Mouse (Mus musculus): Measurements from ENCODE around the gene Gdap2. TPM values are rescaled to one million over a fixed set of nuclear protein-coding genes. Genes with fewer than 3 reads are reported as not detected.
A peak's percentile ranks its signal among the peaks of the same experiment; 100 is the strongest.

Gene Gdap2
- polyA plus RNA-seq (2014; fragmentation: Nextera tagmentation; extraction: Ambion mirVana), result 33.9 and 35.2 TPM in 2 replicates

DNA sequence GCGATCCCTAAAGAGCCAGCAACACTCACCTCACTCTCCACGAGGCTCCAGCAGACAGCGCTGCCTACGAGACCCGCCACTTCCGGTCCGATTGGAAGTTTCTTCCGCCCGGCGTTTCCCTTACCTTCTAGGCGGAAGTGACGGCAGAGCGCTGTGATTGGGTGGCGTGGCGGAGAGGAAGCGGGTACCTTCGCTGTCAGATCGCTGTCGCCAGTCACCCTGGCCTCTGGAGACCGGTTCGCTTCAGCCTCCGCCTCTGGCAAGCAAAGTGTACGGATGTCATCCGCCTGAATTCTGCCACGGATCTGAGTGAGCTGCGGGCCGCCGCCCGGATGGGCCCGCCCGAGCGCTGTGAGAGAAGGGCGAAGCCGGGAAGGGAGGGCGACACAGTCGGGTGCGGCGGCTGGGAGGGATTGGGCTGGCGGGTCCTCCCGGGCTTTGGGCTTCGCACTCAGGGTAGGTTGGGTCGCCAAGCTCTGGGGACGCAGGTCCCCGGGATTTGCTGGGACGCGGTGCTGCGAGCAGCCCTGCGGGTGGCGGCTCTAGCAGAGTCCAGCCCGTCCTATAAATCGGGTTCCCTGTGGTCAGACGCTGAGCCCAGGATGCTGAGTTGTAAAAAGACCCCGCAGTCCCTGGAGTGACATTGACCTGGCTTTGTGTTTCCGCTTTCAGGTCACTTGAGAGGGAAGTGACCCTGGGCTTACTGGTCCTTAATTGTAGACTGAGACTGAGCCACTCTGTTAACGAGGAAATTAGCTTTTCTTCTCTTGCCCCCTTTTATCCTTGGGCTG, at the start of gene Gdap2, which contains the start of gene Wdr3:
Gene Gdap2 (plus strand): TSS at position 67 of the 791 bp plus-strand sequence.
Gene Wdr3 (minus strand): TSS at position 93 of the 791 bp plus-strand sequence.
- DNase-seq (ENCODE audit: low spot score), result peak; percentile 98
- Histone ChIP-seq H3K4me1 (ENCODE audit: control insufficient read depth, insufficient read depth, low read length) (no peaks in the 10 kb centered on the region), H3K9me3 (replicated peaks; ENCODE audit: control insufficient read depth, low read length) (no peaks in the 10 kb centered on the region), H3K9ac (replicated peaks; ENCODE audit: low read length) (peak within 1 kb of the TSS; percentile 79), H3K4me2 (ENCODE audit: low read depth, low read length) (peak within 1 kb of the TSS; percentile 83), H3K27me3 (ENCODE audit: control insufficient read depth, insufficient read depth, low read length) (no peaks in the 10 kb centered on the region), H3K4me3 (ENCODE audit: low read depth, low read length) (peak within 1 kb of the TSS; percentile 87), H3K36me3 (replicated peaks; ENCODE audit: control insufficient read depth, insufficient read depth, low read depth, low read length) (0 out of 2 replicates have a peak, but pooled peaks cover 3% of the 10 kb centered on the region), H3K27ac (replicated peaks; ENCODE audit: low read depth, low read length) (no peak within 1 kb of the TSS)
- under 1% methylated on average over 55 of the region's 55 CpGs for WGBS
- peak; percentile 98 for ATAC-seq (replicated peaks; ENCODE audit: insufficient number of reproducible peaks, low FRiP score, low TSS enrichment, low read depth)

DNA sequence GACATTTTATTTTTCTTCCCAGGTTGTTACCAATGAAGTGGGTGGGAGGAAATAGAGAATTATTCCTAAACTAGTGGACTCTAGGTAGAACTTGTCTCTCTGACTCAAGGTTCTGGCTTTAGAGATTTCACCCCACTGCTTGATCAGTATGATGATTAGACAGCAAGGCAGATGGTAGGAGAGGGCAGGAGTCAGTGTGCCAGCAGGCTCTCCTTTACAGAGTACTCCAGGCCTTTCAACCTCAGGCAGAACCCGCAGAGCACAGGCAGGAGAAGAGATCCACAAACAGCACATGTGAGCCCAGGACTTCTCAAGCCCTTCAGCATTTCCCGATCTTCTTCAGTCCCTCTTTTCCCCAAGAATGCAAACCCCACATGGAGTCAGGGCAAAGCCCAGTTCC, 43.5 kb upstream of the Gdap2 start:
- Histone ChIP-seq H3K4me3 (ENCODE audit: low read depth, low read length) (no peak overlapping the region), H3K9ac (replicated peaks; ENCODE audit: low read length) (no peak overlapping the region), H3K9me3 (replicated peaks; ENCODE audit: control insufficient read depth, low read length) (no peaks in the 10 kb centered on the region), H3K4me2 (ENCODE audit: low read depth, low read length) (no peak overlapping the region), H3K4me1 (ENCODE audit: control insufficient read depth, insufficient read depth, low read length) (no peaks in the 10 kb centered on the region), H3K27ac (replicated peaks; ENCODE audit: low read depth, low read length) (no peak overlapping the region), H3K27me3 (ENCODE audit: control insufficient read depth, insufficient read depth, low read length) (no peaks in the 10 kb centered on the region), H3K36me3 (replicated peaks; ENCODE audit: control insufficient read depth, insufficient read depth, low read depth, low read length) (no peaks in the 10 kb centered on the region)
- 74% methylated on average over 2 of the region's 2 CpGs for WGBS
- DNase-seq (ENCODE audit: low spot score) (no peak), ATAC-seq (replicated peaks; ENCODE audit: insufficient number of reproducible peaks, low FRiP score, low TSS enrichment, low read depth) (no peak)

DNA sequence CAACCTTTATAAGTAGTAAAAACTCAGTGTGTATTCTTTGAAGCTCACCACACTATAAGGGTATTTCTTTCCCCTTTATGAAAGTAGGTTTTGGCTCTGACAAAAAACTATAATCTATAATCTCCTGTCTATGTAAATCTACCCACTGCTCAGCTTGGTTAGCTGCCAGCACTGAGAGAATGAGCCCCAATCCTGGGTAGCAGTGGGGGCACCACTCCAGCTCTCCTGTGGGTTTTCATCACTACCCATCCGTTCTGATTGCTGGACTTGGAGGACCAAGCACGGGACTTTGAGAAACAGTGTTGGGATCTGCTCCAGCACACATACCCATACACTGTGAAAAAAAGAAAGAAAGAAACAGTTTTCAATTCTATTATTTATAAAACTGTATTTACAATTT, 40.2 kb upstream of the Gdap2 start:
- ATAC-seq (replicated peaks; ENCODE audit: insufficient number of reproducible peaks, low FRiP score, low TSS enrichment, low read depth), result no peak
- 80% methylated on average over 2 of the region's 2 CpGs for WGBS
- no peaks in the 10 kb centered on the region for H3K27me3 ChIP-seq (ENCODE audit: control insufficient read depth, insufficient read depth, low read length)

DNA sequence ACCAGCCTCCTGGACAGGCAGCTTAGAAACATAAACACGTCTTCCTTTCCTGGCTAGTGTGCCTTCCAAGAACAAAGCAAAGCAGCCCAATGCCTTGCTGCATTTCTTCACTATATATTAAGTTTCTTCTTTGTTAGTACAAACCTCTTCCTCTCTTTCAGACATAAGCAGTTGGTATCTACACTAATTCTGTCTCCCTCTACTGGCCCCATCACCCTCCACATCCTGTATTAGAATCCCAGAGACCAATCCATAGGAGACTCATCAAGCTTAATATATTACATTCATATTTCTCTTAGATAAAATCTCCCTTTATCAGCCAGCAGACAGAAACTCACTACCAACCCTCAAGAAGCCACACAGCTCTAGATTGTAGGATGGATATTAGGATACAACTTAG, 39.7 kb upstream of the Gdap2 start:
- no peaks in the 10 kb centered on the region for H3K36me3 ChIP-seq (replicated peaks; ENCODE audit: control insufficient read depth, insufficient read depth, low read depth, low read length)
- H3K9me3 ChIP-seq (replicated peaks; ENCODE audit: control insufficient read depth, low read length), result no peaks in the 10 kb centered on the region
- ATAC-seq (replicated peaks; ENCODE audit: insufficient number of reproducible peaks, low FRiP score, low TSS enrichment, low read depth) (no peak), DNase-seq (ENCODE audit: low spot score) (no peak)
- H3K9ac ChIP-seq (replicated peaks; ENCODE audit: low read length), result no peak overlapping the region
- no peak overlapping the region for H3K4me3 ChIP-seq (ENCODE audit: low read depth, low read length)
- H3K27ac ChIP-seq (replicated peaks; ENCODE audit: low read depth, low read length), result no peak overlapping the region
- H3K4me2 ChIP-seq (ENCODE audit: low read depth, low read length), result no peak overlapping the region
- H3K27me3 ChIP-seq (ENCODE audit: control insufficient read depth, insufficient read depth, low read length), result no peaks in the 10 kb centered on the region
- H3K4me1 ChIP-seq (ENCODE audit: control insufficient read depth, insufficient read depth, low read length), result no peaks in the 10 kb centered on the region
- WGBS, result 81% methylated on average over 1 of the region's 1 CpGs

More for the DNA sequence above, 40.2 kb upstream of the Gdap2 start:
- Histone ChIP-seq H3K4me2 (ENCODE audit: low read depth, low read length) (no peak overlapping the region), H3K36me3 (replicated peaks; ENCODE audit: control insufficient read depth, insufficient read depth, low read depth, low read length) (no peaks in the 10 kb centered on the region), H3K27ac (replicated peaks; ENCODE audit: low read depth, low read length) (no peak overlapping the region), H3K4me1 (ENCODE audit: control insufficient read depth, insufficient read depth, low read length) (no peaks in the 10 kb centered on the region), H3K9me3 (replicated peaks; ENCODE audit: control insufficient read depth, low read length) (no peaks in the 10 kb centered on the region), H3K4me3 (ENCODE audit: low read depth, low read length) (no peak overlapping the region), H3K9ac (replicated peaks; ENCODE audit: low read length) (no peak overlapping the region)
- DNase-seq (ENCODE audit: low spot score), result no peak

DNA sequence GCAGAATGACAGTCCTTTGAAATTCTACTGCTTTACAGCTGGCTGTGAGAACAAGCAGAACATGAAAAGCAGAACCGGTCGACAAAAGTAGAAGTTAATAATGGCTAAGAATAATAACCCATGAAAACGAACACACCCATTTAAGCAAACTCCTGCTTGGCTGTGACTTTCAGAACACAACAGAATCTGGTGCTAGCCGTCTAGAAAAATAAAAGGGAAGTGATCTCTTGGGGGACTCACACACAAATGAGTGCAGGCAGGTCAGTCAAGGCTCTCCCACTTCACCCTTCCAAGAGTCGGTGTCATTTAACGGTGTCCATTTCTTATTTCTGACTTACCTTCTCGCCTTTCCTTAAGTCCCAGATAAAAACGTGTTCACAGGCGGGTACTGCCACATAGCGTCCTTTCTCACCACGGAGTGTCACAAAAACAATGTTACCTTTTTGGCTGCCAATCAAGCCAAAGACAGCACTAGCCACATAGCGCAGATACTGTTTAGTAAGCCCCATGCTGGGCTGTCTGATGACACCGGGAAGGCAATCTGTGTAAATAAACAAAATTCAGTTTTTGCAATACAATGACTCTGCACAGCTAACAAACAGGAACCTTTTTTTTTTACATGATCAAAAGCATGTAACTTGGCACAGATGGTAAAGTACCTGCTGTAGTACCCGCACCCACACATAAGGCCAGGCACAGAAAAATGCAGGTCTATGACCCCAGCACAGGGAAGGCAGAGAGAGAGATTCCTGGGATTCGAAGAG, 1.3 kb upstream of the Gdap2 start:
- Histone ChIP-seq H3K36me3 (replicated peaks; ENCODE audit: control insufficient read depth, insufficient read depth, low read depth, low read length) (0 out of 2 replicates have a peak, but pooled peaks cover 3% of the 10 kb centered on the region), H3K4me1 (ENCODE audit: control insufficient read depth, insufficient read depth, low read length) (no peaks in the 10 kb centered on the region), H3K9ac (replicated peaks; ENCODE audit: low read length) (peak overlapping the region; percentile 77; the same call in 1 of the 2 replicates), H3K27me3 (ENCODE audit: control insufficient read depth, insufficient read depth, low read length) (no peaks in the 10 kb centered on the region), H3K4me2 (ENCODE audit: low read depth, low read length) (peak overlapping the region; percentile 61; the same call in 1 of the 2 replicates), H3K9me3 (replicated peaks; ENCODE audit: control insufficient read depth, low read length) (no peaks in the 10 kb centered on the region), H3K4me3 (ENCODE audit: low read depth, low read length) (no peak overlapping the region; the same call in 1 of the 2 replicates), H3K27ac (replicated peaks; ENCODE audit: low read depth, low read length) (no peak overlapping the region)
- 88% methylated on average over 15 of the region's 15 CpGs for WGBS
- DNase-seq (ENCODE audit: low spot score) (no peak), ATAC-seq (replicated peaks; ENCODE audit: insufficient number of reproducible peaks, low FRiP score, low TSS enrichment, low read depth) (no peak)

DNA sequence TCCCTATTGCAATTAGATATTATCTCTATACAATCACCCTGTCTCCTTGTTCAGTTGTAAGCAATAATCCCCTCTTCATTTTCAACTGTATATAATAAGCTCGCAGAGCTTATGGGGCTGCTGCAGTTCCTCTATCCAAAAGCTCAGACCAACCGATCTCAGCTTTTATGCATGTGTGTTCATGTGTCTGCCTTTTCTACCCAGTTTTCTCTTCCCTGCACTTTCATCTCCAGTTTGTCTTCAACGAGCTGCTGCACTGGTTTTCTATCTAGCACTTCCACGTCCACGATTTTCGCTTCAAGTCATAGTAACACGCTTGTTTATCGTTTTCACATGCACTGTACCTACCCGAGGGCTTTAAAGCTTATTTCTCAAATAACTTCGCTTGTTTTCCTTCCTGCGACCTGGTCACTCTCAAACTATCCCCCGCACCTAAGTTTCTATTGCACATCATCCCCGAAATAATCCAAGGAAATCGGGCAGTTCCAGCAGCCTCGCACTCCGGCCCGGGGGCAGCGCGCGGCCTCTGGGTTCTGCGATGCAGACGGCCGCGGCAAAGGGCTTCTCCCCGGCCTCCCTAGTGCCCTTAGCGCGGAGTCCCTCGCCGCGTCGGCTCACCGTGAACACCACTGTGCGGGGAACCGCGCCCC, 391 bp upstream of the Gdap2 start:
- Histone ChIP-seq H3K4me1 (ENCODE audit: control insufficient read depth, insufficient read depth, low read length) (no peaks in the 10 kb centered on the region), H3K27me3 (ENCODE audit: control insufficient read depth, insufficient read depth, low read length) (no peaks in the 10 kb centered on the region), H3K36me3 (replicated peaks; ENCODE audit: control insufficient read depth, insufficient read depth, low read depth, low read length) (0 out of 2 replicates have a peak, but pooled peaks cover 3% of the 10 kb centered on the region), H3K27ac (replicated peaks; ENCODE audit: low read depth, low read length) (no peak overlapping the region), H3K4me3 (ENCODE audit: low read depth, low read length) (peak overlapping the region; percentile 87), H3K4me2 (ENCODE audit: low read depth, low read length) (peak overlapping the region; percentile 61), H3K9me3 (replicated peaks; ENCODE audit: control insufficient read depth, low read length) (no peaks in the 10 kb centered on the region), H3K9ac (replicated peaks; ENCODE audit: low read length) (peak overlapping the region; percentile 77)
- ATAC-seq (replicated peaks; ENCODE audit: insufficient number of reproducible peaks, low FRiP score, low TSS enrichment, low read depth) (0 out of 2 replicates have a peak, but pooled peaks have one; percentile 2), DNase-seq (ENCODE audit: low spot score) (no peak)
- under 1% methylated on average over 35 of the region's 35 CpGs for WGBS

DNA sequence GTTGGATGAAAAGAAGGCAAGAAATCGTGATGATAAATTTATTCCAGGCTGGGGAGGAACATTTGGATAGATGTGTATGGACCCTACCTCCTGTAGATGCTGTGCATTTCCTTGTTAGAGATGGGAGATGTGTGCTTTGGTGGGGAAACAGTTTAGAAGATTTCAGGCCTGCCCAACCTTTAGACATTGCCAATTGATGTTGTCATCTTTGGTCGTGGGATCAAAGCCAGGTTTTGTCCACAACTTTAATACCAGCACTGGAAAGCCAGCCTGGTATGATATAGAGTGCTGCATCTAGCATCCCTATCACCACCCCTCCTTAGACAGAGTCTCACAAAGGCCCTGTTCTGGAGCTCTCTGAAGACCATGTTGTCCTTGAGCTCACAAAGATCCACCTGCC, 1.4 kb downstream of the Gdap2 start:
- no peak overlapping the region for H3K27ac ChIP-seq (replicated peaks; ENCODE audit: low read depth, low read length)
- H3K27me3 ChIP-seq (ENCODE audit: control insufficient read depth, insufficient read depth, low read length), result no peaks in the 10 kb centered on the region
- H3K4me2 ChIP-seq (ENCODE audit: low read depth, low read length), result no peak overlapping the region
- DNase-seq (ENCODE audit: low spot score), result no peak
- 0 out of 2 replicates have a peak, but pooled peaks cover 3% of the 10 kb centered on the region for H3K36me3 ChIP-seq (replicated peaks; ENCODE audit: control insufficient read depth, insufficient read depth, low read depth, low read length)
- 85% methylated on average over 2 of the region's 2 CpGs for WGBS
- H3K9ac ChIP-seq (replicated peaks; ENCODE audit: low read length), result no peak overlapping the region
- no peaks in the 10 kb centered on the region for H3K9me3 ChIP-seq (replicated peaks; ENCODE audit: control insufficient read depth, low read length)
- no peaks in the 10 kb centered on the region for H3K4me1 ChIP-seq (ENCODE audit: control insufficient read depth, insufficient read depth, low read length)
- H3K4me3 ChIP-seq (ENCODE audit: low read depth, low read length), result no peak overlapping the region
- no peak for ATAC-seq (replicated peaks; ENCODE audit: insufficient number of reproducible peaks, low FRiP score, low TSS enrichment, low read depth)
